Mouse (Mus musculus) lung, postnatal 0 days (tissue): Measurements from ENCODE around the gene Tmprss5. TPM values are rescaled to one million over a fixed set of nuclear protein-coding genes. Genes with fewer than 3 reads are reported as not detected.

Experiments used
- ATAC-seq: fragments of 200-750 bp; cut with Nextera tagmentation; 2 replicates; pipeline ENCODE4 v1.8.0; 2017; ENCODE audit warnings: moderate library complexity
- DNase-seq: peaks from one replicate; pipeline ENCODE4 v3.0.0-alpha.2; 2016; ENCODE audit warnings: low spot score
- H3K27ac ChIP-seq: fragments of 300-500 bp; sonication (generic); 2 replicates; pipeline ENCODE4 v1.5.1; 2014; ENCODE audit warnings: antibody characterized with exemption, mild to moderate bottlenecking, low read length, mixed read lengths
- H3K27me3 ChIP-seq: fragments of 300-500 bp; sonication (generic); replicated peaks from 2 replicates; pipeline ENCODE4 v1.6.1; 2014; ENCODE audit warnings: low read length, mixed read lengths; ENCODE audit not compliant: insufficient read depth
- H3K36me3 ChIP-seq: fragments of 300-500 bp; sonication (generic); 2 replicates; pipeline ENCODE4 v1.6.1; 2014; ENCODE audit warnings: low read length, mixed read lengths; ENCODE audit not compliant: insufficient read depth
- H3K4me1 ChIP-seq: fragments of 300-500 bp; sonication (generic); 2 replicates; pipeline ENCODE4 v1.6.1; 2014; ENCODE audit warnings: antibody characterized with exemption, low read depth, low read length, mixed read lengths; ENCODE audit not compliant: insufficient read depth
- H3K4me2 ChIP-seq: fragments of 300-500 bp; sonication (generic); replicated peaks from 2 replicates; pipeline ENCODE4 v1.6.1; 2014; ENCODE audit warnings: low read depth, mild to moderate bottlenecking, low read length, moderate library complexity, mixed read lengths
- H3K4me3 ChIP-seq: fragments of 300-500 bp; sonication (generic); 2 replicates; pipeline ENCODE4 v1.5.1; 2014; ENCODE audit warnings: low read depth, low read length
- H3K9ac ChIP-seq: fragments of 300-500 bp; sonication (generic); replicated peaks from 2 replicates; pipeline ENCODE4 v1.6.1; 2014; ENCODE audit warnings: low read depth, mild to moderate bottlenecking
- H3K9me3 ChIP-seq: fragments of 300-500 bp; sonication (generic); 2 replicates; pipeline ENCODE4 v1.6.1; 2016; ENCODE audit warnings: low read length, mixed read lengths
- CTCF ChIP-seq: IDR thresholded peaks from 2 replicates; pipeline ENCODE4 v1.5.1; 2016; ENCODE audit warnings: antibody characterized with exemption, mild to moderate bottlenecking
- EP300 ChIP-seq: IDR thresholded peaks from 2 replicates; pipeline ENCODE4 v1.6.1; 2016; ENCODE audit warnings: antibody characterized with exemption, mild to moderate bottlenecking, control low read depth
- WGBS: fragments of 180-500 bp; shearing (Covaris S2); extraction: QIAGEN DNeasy Blood & Tissue Kit; methylation state at CpG from one replicate; pipeline ENCODE4 v1.1.7; 2014; 5-methylcytosine and 5-hydroxymethylcytosine counted together
- polyA plus RNA-seq: library from polyadenylated mRNA; unstranded; fragments of >200 nt; fragmentation: Nextera tagmentation; extraction: Ambion mirVana; gene quantifications from 2 replicates; pipeline ENCODE4 v1.2.1, GENCODE M21; 2015

Gene Tmprss5
- polyA plus RNA-seq, 1 experiment from 2014 or later = 0.11 TPM

DNA sequence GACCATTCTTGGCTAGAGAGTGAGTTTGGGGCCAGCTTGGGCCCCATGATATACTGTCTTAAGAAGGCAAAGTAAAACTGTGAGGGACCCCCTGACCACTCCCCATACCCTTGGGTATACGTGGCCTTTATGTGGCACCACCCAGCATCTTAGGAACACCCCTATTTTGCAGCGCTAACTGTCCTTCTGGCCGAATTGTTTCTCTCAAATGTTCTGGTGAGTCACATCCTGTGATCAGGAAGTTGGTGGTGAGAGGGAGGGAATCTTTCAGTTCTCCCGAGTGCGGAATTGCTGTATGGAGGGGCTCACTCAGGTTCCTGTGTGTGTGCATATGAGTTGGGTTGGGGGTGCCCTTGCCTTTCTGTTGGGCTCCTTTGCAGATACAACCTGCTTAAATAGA lies 30.2 kb downstream of the Tmprss5 start:
- no peaks in the 10 kb centered on the region for H3K9me3 ChIP-seq
- no peaks in the 10 kb centered on the region for H3K36me3 ChIP-seq
- no peak overlapping the region for H3K9ac ChIP-seq
- ATAC-seq (no peak), DNase-seq (no peak)
- H3K27ac ChIP-seq = no peak overlapping the region
- no peak overlapping the region for H3K4me2 ChIP-seq
- H3K4me1 ChIP-seq = no peaks in the 10 kb centered on the region
- no peak for TF ChIP-seq EP300
- no peak for TF ChIP-seq CTCF
- H3K27me3 ChIP-seq = no peaks in the 10 kb centered on the region
- H3K4me3 ChIP-seq = no peak overlapping the region
- WGBS = 58% methylated on average over 5 of the region's 5 CpGs

DNA sequence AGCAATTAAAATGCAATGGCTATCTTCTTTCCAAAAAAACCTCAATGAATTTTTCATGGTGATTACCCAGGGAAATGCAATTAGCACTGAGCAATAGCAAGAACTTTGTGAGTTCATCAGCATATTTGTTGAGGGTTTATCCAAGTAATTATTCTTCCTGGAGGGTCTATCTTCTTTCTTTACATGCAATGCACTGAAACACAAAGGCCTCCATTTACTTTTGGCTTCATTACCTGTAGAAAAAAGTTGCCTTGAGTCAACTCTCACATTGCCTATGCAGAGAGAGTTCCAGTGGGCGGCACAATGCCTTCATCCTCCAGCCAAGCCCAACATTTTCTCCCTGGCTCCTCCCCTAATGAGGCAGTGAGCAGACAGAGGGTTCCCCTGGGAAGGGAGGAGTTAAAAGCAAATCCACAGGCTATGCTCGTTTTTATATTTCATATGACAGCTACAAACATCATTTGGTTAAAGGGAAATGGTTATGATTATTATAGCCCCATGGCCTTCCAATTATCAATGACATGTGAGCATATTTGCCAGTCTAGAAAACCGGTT lies 37.3 kb downstream of the Tmprss5 start:
- no peak for ATAC-seq

DNA sequence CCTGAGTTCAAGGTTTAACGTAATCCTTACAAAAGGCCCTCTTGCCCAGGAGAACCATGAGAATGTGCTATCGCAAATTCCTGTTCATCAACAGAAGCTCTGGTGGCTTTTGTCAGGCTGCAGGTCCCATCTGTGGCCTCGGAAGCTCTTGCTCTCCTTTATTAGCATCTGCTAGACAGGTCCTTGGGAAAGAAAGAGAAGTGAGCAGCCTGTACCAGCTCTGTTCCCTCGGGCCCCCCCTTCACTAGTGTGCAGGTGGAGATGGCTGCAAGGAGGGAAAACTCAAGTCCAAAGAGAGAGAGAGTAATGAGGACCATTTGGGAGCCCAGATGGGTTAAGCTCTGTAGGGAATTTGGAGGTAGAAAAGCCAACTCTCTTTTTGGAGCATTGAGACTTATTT lies 38.7 kb downstream of the Tmprss5 start:
- no peak for TF ChIP-seq EP300
- TF ChIP-seq CTCF = no peak
- no peaks in the 10 kb centered on the region for H3K36me3 ChIP-seq
- no peaks in the 10 kb centered on the region for H3K9me3 ChIP-seq
- ATAC-seq (no peak), DNase-seq (no peak)
- H3K27ac ChIP-seq = no peak overlapping the region
- no peak overlapping the region for H3K4me2 ChIP-seq
- no peaks in the 10 kb centered on the region for H3K27me3 ChIP-seq
- no peak overlapping the region for H3K9ac ChIP-seq
- 83% methylated on average over 4 of the region's 4 CpGs for WGBS
- no peak overlapping the region for H3K4me3 ChIP-seq
- no peaks in the 10 kb centered on the region for H3K4me1 ChIP-seq

More for the DNA sequence above, 37.3 kb downstream of the Tmprss5 start:
- Histone ChIP-seq H3K27ac (no peak overlapping the region), H3K36me3 (no peaks in the 10 kb centered on the region), H3K9me3 (no peaks in the 10 kb centered on the region), H3K27me3 (no peaks in the 10 kb centered on the region), H3K4me3 (no peak overlapping the region), H3K9ac (no peak overlapping the region), H3K4me2 (no peak overlapping the region), H3K4me1 (no peaks in the 10 kb centered on the region)
- no peak for DNase-seq
- WGBS = 38% methylated on average over 3 of the region's 3 CpGs
- TF ChIP-seq CTCF (no peak), EP300 (no peak)

DNA sequence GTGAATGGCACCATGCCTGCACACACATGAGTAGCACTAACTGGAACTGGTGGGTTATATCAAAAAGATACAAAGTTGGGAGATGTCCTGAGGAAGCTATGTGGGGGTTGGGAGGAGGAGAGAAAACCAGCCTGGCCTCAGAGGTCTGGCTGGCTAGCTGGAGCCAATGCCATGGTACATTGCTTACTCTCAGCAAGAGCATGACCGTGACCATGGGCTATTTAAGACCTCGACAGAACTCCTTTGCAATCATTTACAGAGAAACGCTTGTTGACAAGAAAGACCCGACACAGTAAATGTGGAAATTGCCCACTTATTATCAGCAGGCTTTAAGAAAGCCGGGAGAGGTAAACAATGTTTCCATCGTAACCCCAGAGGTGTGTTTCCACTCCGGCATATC lies 44.6 kb downstream of the Tmprss5 start:
- H3K4me1 ChIP-seq = no peaks in the 10 kb centered on the region
- ATAC-seq (no peak), DNase-seq (no peak)
- no peaks in the 10 kb centered on the region for H3K27me3 ChIP-seq
- no peak for TF ChIP-seq EP300
- TF ChIP-seq CTCF = no peak
- H3K4me2 ChIP-seq = no peak overlapping the region
- no peaks in the 10 kb centered on the region for H3K9me3 ChIP-seq
- H3K27ac ChIP-seq = no peak overlapping the region
- no peaks in the 10 kb centered on the region for H3K36me3 ChIP-seq
- WGBS = 61% methylated on average over 7 of the region's 7 CpGs
- no peak overlapping the region for H3K9ac ChIP-seq
- H3K4me3 ChIP-seq = no peak overlapping the region

DNA sequence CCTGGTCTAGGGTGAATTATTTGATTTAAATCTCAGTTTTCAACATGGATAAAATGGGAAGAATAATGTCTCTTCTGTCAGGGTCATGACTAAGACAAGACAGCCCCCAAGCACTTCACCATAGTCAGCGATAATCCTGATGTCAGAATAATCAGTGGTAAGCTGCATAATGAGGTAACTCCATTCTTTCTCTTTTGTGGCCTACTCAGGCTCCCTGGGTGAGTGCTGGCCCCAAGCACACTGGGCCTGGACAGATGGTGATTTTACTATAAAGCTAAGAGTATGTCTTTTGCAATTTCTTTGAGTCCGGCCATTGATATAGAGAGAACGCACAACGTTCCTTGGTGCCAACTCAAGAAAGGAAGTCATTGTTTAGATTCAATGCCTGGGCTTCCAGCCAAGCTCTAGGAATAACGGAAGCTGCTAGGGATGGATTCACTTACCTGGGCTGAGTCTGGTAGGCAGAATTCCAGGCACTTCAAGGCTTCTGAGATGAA lies 49.5 kb downstream of the Tmprss5 start:
- no peaks in the 10 kb centered on the region for H3K27me3 ChIP-seq
- no peaks in the 10 kb centered on the region for H3K9me3 ChIP-seq
- ATAC-seq (no peak), DNase-seq (no peak)
- no peak for TF ChIP-seq EP300
- TF ChIP-seq CTCF = no peak
- H3K4me1 ChIP-seq = no peaks in the 10 kb centered on the region
- no peak overlapping the region for H3K9ac ChIP-seq
- no peak overlapping the region for H3K4me2 ChIP-seq
- H3K27ac ChIP-seq = no peak overlapping the region
- no peak overlapping the region for H3K4me3 ChIP-seq
- H3K36me3 ChIP-seq = no peaks in the 10 kb centered on the region
- WGBS = 24% methylated on average over 5 of the region's 5 CpGs

DNA sequence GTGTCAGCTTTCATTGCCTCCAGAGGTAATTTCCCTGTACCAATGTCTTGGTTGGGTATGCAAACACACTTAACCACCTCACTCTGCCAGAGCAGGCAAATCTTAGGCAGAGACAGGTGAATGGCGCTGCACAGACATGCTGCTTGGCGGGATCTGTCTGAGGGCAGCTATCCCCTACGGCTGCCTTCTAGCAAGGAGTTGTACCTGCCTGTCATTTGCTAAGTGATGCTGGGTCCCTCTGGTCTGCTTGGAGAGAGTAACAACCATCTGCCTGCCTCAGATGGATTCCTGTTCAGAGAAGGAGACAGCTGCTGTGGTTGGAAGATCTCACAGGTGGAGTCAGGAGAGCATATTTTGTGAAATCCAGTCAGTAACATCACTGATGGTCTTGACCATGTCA lies 62.8 kb downstream of the Tmprss5 start:
- TF ChIP-seq CTCF (no peak), EP300 (no peak)
- DNase-seq = no peak
- Histone ChIP-seq H3K4me3 (no peak overlapping the region), H3K4me2 (no peak overlapping the region), H3K36me3 (no peaks in the 10 kb centered on the region), H3K27me3 (no peaks in the 10 kb centered on the region), H3K9ac (no peak overlapping the region), H3K27ac (no peak overlapping the region), H3K9me3 (no peaks in the 10 kb centered on the region), H3K4me1 (no peaks in the 10 kb centered on the region)
- ATAC-seq = no peak
- WGBS = 55% methylated on average over 3 of the region's 3 CpGs

DNA sequence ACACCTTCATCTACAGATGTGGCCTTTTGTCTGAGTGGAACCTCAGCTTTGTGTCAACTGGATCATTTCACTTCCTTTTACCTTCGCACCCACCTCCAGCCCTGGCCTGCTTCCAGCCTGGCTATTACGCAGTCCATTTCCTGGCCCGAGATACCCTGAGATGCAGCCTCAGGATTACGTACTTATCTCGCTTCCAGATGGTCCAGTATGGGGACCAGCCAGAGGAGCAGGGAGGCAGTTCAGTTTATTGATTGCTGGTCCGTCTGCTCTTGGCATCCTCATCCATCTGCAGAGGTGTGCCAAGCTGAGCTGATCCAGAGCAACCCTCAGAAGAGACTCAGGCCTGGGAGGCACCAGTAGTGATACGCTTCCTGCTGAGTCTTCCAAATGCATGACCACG lies 64.7 kb downstream of the Tmprss5 start:
- WGBS = 68% methylated on average over 8 of the region's 8 CpGs

More for the DNA sequence above, 64.7 kb downstream of the Tmprss5 start:
- H3K27me3 ChIP-seq = no peaks in the 10 kb centered on the region
- no peaks in the 10 kb centered on the region for H3K36me3 ChIP-seq
- no peaks in the 10 kb centered on the region for H3K4me1 ChIP-seq
- no peak overlapping the region for H3K4me2 ChIP-seq
- no peak for DNase-seq
- H3K4me3 ChIP-seq = no peak overlapping the region
- ATAC-seq = no peak
- H3K9ac ChIP-seq = no peak overlapping the region
- TF ChIP-seq EP300 (no peak), CTCF (no peak)
- no peaks in the 10 kb centered on the region for H3K9me3 ChIP-seq
- H3K27ac ChIP-seq = no peak overlapping the region
